Mouse (Mus musculus) CH12.LX (cell line): ENCODE results near the gene Pccb. TPM values are rescaled to one million over a fixed set of nuclear protein-coding genes. Genes with fewer than 3 reads are reported as not detected.

Experiments used
- DNase-seq: peaks from one replicate; pipeline ENCODE4 v3.0.0-alpha.2; 2013; ENCODE audit errors: extremely low read depth
- H3K27ac ChIP-seq: 2 replicates; pipeline ENCODE4 v1.5.1; 2012; ENCODE audit warnings: low read depth, mild to moderate bottlenecking, control low read depth, moderate library complexity; ENCODE audit not compliant: insufficient read depth
- H3K27me3 ChIP-seq: replicated peaks from 2 replicates; pipeline ENCODE3; 2012; ENCODE audit warnings: inconsistent platforms
- H3K36me3 ChIP-seq, 2 experiments: replicated peaks in 1 of 2; 2 replicates each; pipeline versions ENCODE3 to v1.6.1; 2012; ENCODE audit warnings: inconsistent platforms in 1 of 2, low read length in 1 of 2, mild to moderate bottlenecking in 1 of 2, mixed read lengths in 1 of 2, moderate library complexity in 1 of 2; ENCODE audit not compliant: control insufficient read depth in 1 of 2, insufficient read depth in 1 of 2
- H3K4me1 ChIP-seq, 2 experiments: 2 replicates each; pipeline ENCODE4 v1.6.1; 2012; ENCODE audit warnings: inconsistent platforms in 1 of 2, moderate library complexity in 1 of 2; ENCODE audit not compliant: insufficient read depth in 2 of 2, control insufficient read depth in 1 of 2
- H3K4me2 ChIP-seq: 2 replicates; pipeline ENCODE4 v1.6.1; 2012; ENCODE audit warnings: low read depth, mild to moderate bottlenecking, control low read depth; ENCODE audit not compliant: poor library complexity, insufficient read depth, severe bottlenecking
- H3K4me3 ChIP-seq, 3 experiments: fragments of 150-350 bp in 1 of 3; sonication (generic) in 1 of 3; replicated peaks in 1 of 3; 2 replicates each; pipeline versions ENCODE3 to v1.5.1; 2011 to 2012; ENCODE audit warnings: low read depth in 2 of 3, low read length in 2 of 3, mild to moderate bottlenecking in 2 of 3, moderate library complexity in 2 of 3, control low read depth in 1 of 3, improper control_type of control experiment in 1 of 3, inconsistent platforms in 1 of 3, mixed read lengths in 1 of 3; ENCODE audit not compliant: poor library complexity in 1 of 3
- H3K79me2 ChIP-seq: replicated peaks from 2 replicates; pipeline ENCODE4 v1.6.1; 2012; ENCODE audit warnings: mild to moderate bottlenecking, moderate library complexity; ENCODE audit not compliant: control insufficient read depth, poor library complexity, insufficient read depth, severe bottlenecking; ENCODE audit errors: extremely low read depth
- H3K9ac ChIP-seq: 2 replicates; pipeline ENCODE4 v1.6.1; 2012; ENCODE audit warnings: low read depth, mild to moderate bottlenecking, control low read depth, moderate library complexity; ENCODE audit not compliant: insufficient read depth
- H3K9me3 ChIP-seq: replicated peaks from 2 replicates; pipeline ENCODE3; 2012; ENCODE audit warnings: low read length, inconsistent platforms, mixed read lengths
- CHD1 ChIP-seq: IDR thresholded peaks from 2 replicates; pipeline ENCODE4 v1.6.1; 2012; ENCODE audit warnings: low read depth, low read length, improper control_type of control experiment, inconsistent platforms
- CHD2 ChIP-seq: IDR thresholded peaks from 2 replicates; pipeline ENCODE4 v1.6.1; 2011; ENCODE audit warnings: low read length, improper control_type of control experiment
- ELF1 ChIP-seq: IDR thresholded peaks from 2 replicates; pipeline ENCODE4 v1.6.1; 2014; ENCODE audit warnings: low read depth, mild to moderate bottlenecking, inconsistent platforms, low read length, improper control_type of control experiment
- EP300 ChIP-seq: IDR thresholded peaks from 2 replicates; pipeline ENCODE4 v1.6.1; 2011; ENCODE audit warnings: low read length, improper control_type of control experiment
- ETS1 ChIP-seq: conservative IDR thresholded peaks from 2 replicates; pipeline ENCODE4 v1.6.1; 2012; ENCODE audit warnings: low read depth, mild to moderate bottlenecking, inconsistent platforms, low read length, improper control_type of control experiment, moderate library complexity
- MAX ChIP-seq: IDR thresholded peaks from 2 replicates; pipeline ENCODE4 v1.6.1; 2011; ENCODE audit warnings: low read length, improper control_type of control experiment
- PAX5 ChIP-seq: IDR thresholded peaks from 2 replicates; pipeline ENCODE4 v1.6.1; 2012; ENCODE audit warnings: low read length, inconsistent platforms, mixed read lengths
- RCOR1 ChIP-seq: conservative IDR thresholded peaks from 2 replicates; pipeline ENCODE4 v1.6.1; 2012; ENCODE audit warnings: low read depth, mild to moderate bottlenecking, inconsistent platforms, low read length, improper control_type of control experiment
- TBP ChIP-seq: conservative IDR thresholded peaks from 2 replicates; pipeline ENCODE4 v1.6.1; 2011; ENCODE audit warnings: low read depth, low read length, improper control_type of control experiment
- UBTF ChIP-seq: IDR thresholded peaks from 2 replicates; pipeline ENCODE4 v1.6.1; 2012; ENCODE audit warnings: low read depth, mild to moderate bottlenecking, inconsistent platforms, low read length, improper control_type of control experiment, moderate library complexity
- USF1 ChIP-seq: IDR thresholded peaks from 2 replicates; pipeline ENCODE4 v1.6.1; 2014; ENCODE audit warnings: low read depth, mild to moderate bottlenecking, inconsistent platforms, low read length, improper control_type of control experiment
- USF2 ChIP-seq: conservative IDR thresholded peaks from 2 replicates; pipeline ENCODE4 v1.6.1; 2011; ENCODE audit warnings: low read depth, low read length, improper control_type of control experiment
- dilution Hi-C: fragments of 300-500 bp; cut with MboI; formaldehyde crosslinking; loops from 2 replicates; pipeline ENCODE4 v1.14.3; 2020; ENCODE audit warnings: low sequenced_read_pairs; ENCODE audit not compliant: extremely low pct_unique_long_range_greater_than_20kb, extremely low pct_ligation_motif_present
- in situ Hi-C: fragments of 300-500 bp; cut with MboI; formaldehyde crosslinking; loops from 3 replicates; pipeline ENCODE4 v1.14.3; 2019; ENCODE audit warnings: low sequenced_read_pairs, low pct_ligation_motif_present, low pct_unique_long_range_greater_than_20kb, mixed read lengths
- polyA plus RNA-seq: library from polyadenylated mRNA; unstranded; fragments of >175 nt; gene quantifications from 2 replicates; pipeline ENCODE4 v1.2.1, GENCODE M21; 2012; ENCODE audit warnings: low read depth; ENCODE audit not compliant: insufficient read length
- total RNA-seq, 2 experiments: library from RNA; depleted of rRNA; stranded (reverse); fragments of 300-350 nt in 1 of 2; fragments of >200 nt in 1 of 2; gene quantifications; 2 replicates each; pipeline ENCODE4 v1.2.3; 2012 to 2014

Gene Pccb
- total and polyA plus RNA-seq, 3 experiments, result 18.4 to 31.6 (median 18.7) TPM

GRCm38 (mm10) chr9:100984381-100985310 is 50.1 kb downstream of the Pccb start:
- in situ Hi-C loops (no loop called here), dilution Hi-C loops (no loop called here)
- H3K9me3 ChIP-seq, result peaks cover 8% of the 10 kb centered on the region
- H3K27me3 ChIP-seq, result no peaks in the 10 kb centered on the region
- H3K36me3 ChIP-seq, result peaks cover 0 to 39% of the 10 kb centered on the region in 2 experiments
- no peak for DNase-seq
- H3K79me2 ChIP-seq, result no peaks in the 10 kb centered on the region
- H3K4me2 ChIP-seq, result no peak overlapping the region
- H3K4me1 ChIP-seq, result no peaks in the 10 kb centered on the region
- H3K27ac ChIP-seq, result no peak overlapping the region
- no peak overlapping the region for H3K9ac ChIP-seq
- TF ChIP-seq RCOR1 (no peak), USF1 (no peak), PAX5 (no peak)
- H3K4me3 ChIP-seq, result no peak overlapping the region

- in situ Hi-C loops, result no loop called here
- dilution Hi-C loops, result no loop called here
- no peak overlapping the region for H3K4me3 ChIP-seq
- H3K9ac ChIP-seq, result no peak overlapping the region
- no peak for DNase-seq
- H3K4me1 ChIP-seq, result no peaks in the 10 kb centered on the region
- H3K9me3 ChIP-seq, result no peaks in the 10 kb centered on the region
- no peaks in the 10 kb centered on the region for H3K27me3 ChIP-seq
- no peak overlapping the region for H3K27ac ChIP-seq
- H3K79me2 ChIP-seq, result no peaks in the 10 kb centered on the region
- peaks cover 0 to 35% of the 10 kb centered on the region in 2 experiments for H3K36me3 ChIP-seq
- H3K4me2 ChIP-seq, result no peak overlapping the region
- TF ChIP-seq USF2 (no peak), CHD1 (no peak), MAX (no peak), UBTF (no peak), ELF1 (no peak), EP300 (no peak), TBP (no peak), RCOR1 (no peak), ETS1 (no peak), PAX5 (no peak)
Measured at GRCm38 (mm10) chr9:100982786-100983185, 51.9 kb downstream of the Pccb start.

- dilution Hi-C loops, result no loop called here
- H3K9ac ChIP-seq, result no peak overlapping the region
- no peaks in the 10 kb centered on the region for H3K9me3 ChIP-seq
- no peaks in the 10 kb centered on the region for H3K27me3 ChIP-seq
- DNase-seq, result no peak
- no peak overlapping the region for H3K27ac ChIP-seq
- TF ChIP-seq ETS1, result no peak
- no peak for TF ChIP-seq CHD2
- H3K4me1 ChIP-seq, result no peaks in the 10 kb centered on the region
- H3K79me2 ChIP-seq, result no peaks in the 10 kb centered on the region
- H3K4me3 ChIP-seq, result no peak overlapping the region
- peaks cover 0 to 9% of the 10 kb centered on the region in 2 experiments for H3K36me3 ChIP-seq
- no peak overlapping the region for H3K4me2 ChIP-seq
- in situ Hi-C loops, result no loop called here
Measured at GRCm38 (mm10) chr9:100979260-100979659, 55.4 kb downstream of the Pccb start.
